Mouse (Mus musculus): ENCODE measurements at regions not wholly inside any gene's neighbourhood (a gene's known extent, or its start where the extent isn't known, plus 50 kb on each side); places are given as distances from the start of the nearest gene placed in this dataset.

- DNase-seq: no peak
These were observed 84.1 kb upstream of the Xpo1 start for GRCm38 (mm10) chr11:23171760-23172159.

- no peak for DNase-seq
These were observed 74.2 kb upstream of the Xpo1 start for GRCm38 (mm10) chr11:23181647-23182046.

GRCm38 (mm10) chr11:23185211-23185610 lies 70.6 kb upstream of the Xpo1 start:
- no peak for DNase-seq

- no peak for DNase-seq
These were observed 54.0 kb upstream of the Xpo1 start for GRCm38 (mm10) chr11:23201701-23202449.

- no peak for DNase-seq
These were observed 52.3 kb upstream of the Xpo1 start for GRCm38 (mm10) chr11:23203566-23203965.

- DNase-seq: no peak
These were observed 51.8 kb upstream of the Xpo1 start for GRCm38 (mm10) chr11:23204041-23204440.
